Mouse (Mus musculus): ENCODE data around the gene Kdm5b. TPM values are rescaled to one million over a fixed set of nuclear protein-coding genes. Genes with fewer than 3 reads are reported as not detected.

The Kdm5b gene
- polyA plus RNA-seq, 1 experiment from 2014 or later = 84.4 TPM

GRCm38 (mm10) chr1:134563726-134564125, 3.8 kb downstream of the Kdm5b start:
- no peak overlapping the region for H3K4me3 ChIP-seq (ENCODE audit: low read depth, low read length)
- H3K9me3 ChIP-seq (ENCODE audit: control insufficient read depth, low read length) = no peaks in the 10 kb centered on the region
- ATAC-seq (replicated peaks; ENCODE audit: low FRiP score) (no peak), DNase-seq (ENCODE audit: low spot score) (no peak)
- H3K36me3 ChIP-seq (ENCODE audit: control insufficient read depth, insufficient read depth, low read length) = no peaks in the 10 kb centered on the region
- no peak overlapping the region for H3K27ac ChIP-seq (ENCODE audit: low read depth, low read length)
- H3K4me2 ChIP-seq (ENCODE audit: low read depth, low read length, severe bottlenecking) = no peak overlapping the region
- H3K27me3 ChIP-seq (ENCODE audit: control insufficient read depth, insufficient read depth, low read length) = no peaks in the 10 kb centered on the region
- no peaks in the 10 kb centered on the region; the same call in 1 of the 2 replicates for H3K4me1 ChIP-seq (replicated peaks; ENCODE audit: control insufficient read depth, insufficient read depth, low read length)
- WGBS = 86% methylated on average over 3 of the region's 3 CpGs
- H3K9ac ChIP-seq (ENCODE audit: low read length) = no peak overlapping the region

DNA sequence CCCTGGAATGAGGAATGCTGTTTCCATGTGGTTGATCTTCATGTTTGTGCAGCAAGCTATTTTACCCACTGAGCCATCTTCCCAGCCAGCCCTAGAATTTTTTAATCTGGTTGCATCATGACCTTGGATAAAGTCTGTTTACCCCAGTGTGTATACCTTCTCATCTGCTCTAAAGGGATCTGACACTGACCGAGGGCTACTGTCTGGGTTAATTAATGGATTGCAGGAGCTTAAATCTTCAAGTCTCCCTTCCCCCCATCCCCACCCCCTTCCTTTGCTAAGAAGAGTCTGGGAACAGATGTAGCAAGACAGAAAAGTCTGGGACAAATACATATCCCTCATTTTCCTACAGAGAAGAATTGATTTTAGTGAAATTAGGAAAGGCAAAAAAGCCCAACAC, 7.5 kb downstream of the Kdm5b start:
- Histone ChIP-seq H3K9me3 (ENCODE audit: control insufficient read depth, low read length) (no peaks in the 10 kb centered on the region), H3K4me2 (ENCODE audit: low read depth, low read length, severe bottlenecking) (no peak overlapping the region), H3K36me3 (ENCODE audit: control insufficient read depth, insufficient read depth, low read length) (no peaks in the 10 kb centered on the region), H3K9ac (ENCODE audit: low read length) (no peak overlapping the region), H3K27me3 (ENCODE audit: control insufficient read depth, insufficient read depth, low read length) (no peaks in the 10 kb centered on the region), H3K4me1 (replicated peaks; ENCODE audit: control insufficient read depth, insufficient read depth, low read length) (no peaks in the 10 kb centered on the region; the same call in 1 of the 2 replicates), H3K27ac (ENCODE audit: low read depth, low read length) (no peak overlapping the region), H3K4me3 (ENCODE audit: low read depth, low read length) (no peak overlapping the region)
- DNase-seq (ENCODE audit: low spot score) (no peak), ATAC-seq (replicated peaks; ENCODE audit: low FRiP score) (no peak)
- 52% methylated on average over 1 of the region's 1 CpGs for WGBS

GRCm38 (mm10) chr1:134570171-134570570, 10.2 kb downstream of the Kdm5b start:
- Histone ChIP-seq H3K36me3 (ENCODE audit: control insufficient read depth, insufficient read depth, low read length) (no peaks in the 10 kb centered on the region), H3K4me2 (ENCODE audit: low read depth, low read length, severe bottlenecking) (no peak overlapping the region), H3K4me3 (ENCODE audit: low read depth, low read length) (no peak overlapping the region), H3K27ac (ENCODE audit: low read depth, low read length) (no peak overlapping the region), H3K4me1 (replicated peaks; ENCODE audit: control insufficient read depth, insufficient read depth, low read length) (no peaks in the 10 kb centered on the region), H3K9me3 (ENCODE audit: control insufficient read depth, low read length) (no peaks in the 10 kb centered on the region), H3K9ac (ENCODE audit: low read length) (no peak overlapping the region), H3K27me3 (ENCODE audit: control insufficient read depth, insufficient read depth, low read length) (no peaks in the 10 kb centered on the region)
- ATAC-seq (replicated peaks; ENCODE audit: low FRiP score) = no peak
- 92% methylated on average over 9 of the region's 9 CpGs for WGBS
- no peak for DNase-seq (ENCODE audit: low spot score)

GRCm38 (mm10) chr1:134570631-134571030, 10.7 kb downstream of the Kdm5b start:
- Histone ChIP-seq H3K9me3 (ENCODE audit: control insufficient read depth, low read length) (no peaks in the 10 kb centered on the region), H3K27me3 (ENCODE audit: control insufficient read depth, insufficient read depth, low read length) (no peaks in the 10 kb centered on the region)

DNA sequence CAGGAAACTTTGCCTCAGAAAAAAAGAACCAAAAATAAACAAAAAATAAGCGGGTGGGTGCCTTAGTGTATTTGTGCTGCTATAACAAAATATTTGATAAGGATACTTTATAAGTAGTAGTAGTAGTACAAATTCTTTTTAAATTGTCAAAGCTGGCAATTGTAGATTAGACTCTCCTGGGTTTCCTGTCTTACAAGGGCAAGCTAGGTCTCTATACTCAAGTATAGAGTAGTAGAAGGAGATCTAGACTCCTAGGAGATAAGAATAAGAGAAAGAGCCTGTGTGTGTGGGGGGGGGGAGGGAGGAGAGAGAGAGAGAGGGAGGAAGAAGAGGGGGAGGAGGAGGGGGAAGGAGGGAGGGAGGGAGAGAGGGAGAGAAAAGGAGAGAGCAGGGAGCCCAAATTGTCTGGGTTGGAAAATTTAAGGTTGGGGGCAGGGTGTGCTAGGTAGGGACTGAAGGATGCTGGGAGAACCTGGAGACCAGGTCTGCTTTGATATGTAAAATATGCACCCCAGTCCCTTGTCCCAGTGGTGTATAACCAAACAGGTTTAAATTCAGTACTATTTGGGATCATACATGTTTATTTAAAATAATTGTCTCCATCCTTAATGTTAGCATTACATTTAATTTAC, 13.4 kb downstream of the Kdm5b start:
- Histone ChIP-seq H3K9me3 (ENCODE audit: control insufficient read depth, low read length) (no peaks in the 10 kb centered on the region), H3K27me3 (ENCODE audit: control insufficient read depth, insufficient read depth, low read length) (no peaks in the 10 kb centered on the region), H3K36me3 (ENCODE audit: control insufficient read depth, insufficient read depth, low read length) (no peaks in the 10 kb centered on the region), H3K27ac (ENCODE audit: low read depth, low read length) (no peak overlapping the region), H3K9ac (ENCODE audit: low read length) (no peak overlapping the region), H3K4me3 (ENCODE audit: low read depth, low read length) (no peak overlapping the region), H3K4me2 (ENCODE audit: low read depth, low read length, severe bottlenecking) (no peak overlapping the region), H3K4me1 (replicated peaks; ENCODE audit: control insufficient read depth, insufficient read depth, low read length) (no peaks in the 10 kb centered on the region)
- 87% methylated on average over 1 of the region's 1 CpGs for WGBS
- ATAC-seq (replicated peaks; ENCODE audit: low FRiP score) = no peak
- no peak for DNase-seq (ENCODE audit: low spot score)

More at GRCm38 (mm10) chr1:134570631-134571030, 10.7 kb downstream of the Kdm5b start:
- no peak for DNase-seq (ENCODE audit: low spot score)
- Histone ChIP-seq H3K36me3 (ENCODE audit: control insufficient read depth, insufficient read depth, low read length) (no peaks in the 10 kb centered on the region), H3K4me1 (replicated peaks; ENCODE audit: control insufficient read depth, insufficient read depth, low read length) (no peaks in the 10 kb centered on the region), H3K4me2 (ENCODE audit: low read depth, low read length, severe bottlenecking) (no peak overlapping the region), H3K4me3 (ENCODE audit: low read depth, low read length) (no peak overlapping the region), H3K9ac (ENCODE audit: low read length) (no peak overlapping the region), H3K27ac (ENCODE audit: low read depth, low read length) (no peak overlapping the region)
- no peak for ATAC-seq (replicated peaks; ENCODE audit: low FRiP score)
- WGBS = 59% methylated on average over 3 of the region's 3 CpGs

DNA sequence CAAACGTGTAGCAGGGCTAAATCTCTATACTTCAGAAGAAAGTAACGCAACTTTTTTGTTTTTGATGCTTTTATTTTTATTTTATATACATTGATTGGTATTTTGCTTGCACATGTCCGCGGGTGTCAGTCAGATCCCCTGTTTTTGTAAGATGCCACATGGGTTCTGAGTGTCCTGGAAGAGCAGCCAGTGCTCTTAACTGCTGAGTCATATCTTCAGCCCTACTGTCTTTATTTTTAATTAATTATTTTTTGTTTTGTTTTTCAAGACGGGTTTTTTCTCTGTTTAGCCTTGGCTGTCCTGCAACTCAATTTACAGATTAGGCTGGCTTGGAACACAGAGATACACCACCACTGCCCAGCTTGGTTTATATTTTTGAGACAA, 14.0 kb downstream of the Kdm5b start:
- DNase-seq (ENCODE audit: low spot score) = no peak
- no peak for ATAC-seq (replicated peaks; ENCODE audit: low FRiP score)
- Histone ChIP-seq H3K4me3 (ENCODE audit: low read depth, low read length) (no peak overlapping the region), H3K9me3 (ENCODE audit: control insufficient read depth, low read length) (no peaks in the 10 kb centered on the region), H3K9ac (ENCODE audit: low read length) (no peak overlapping the region), H3K4me2 (ENCODE audit: low read depth, low read length, severe bottlenecking) (no peak overlapping the region), H3K36me3 (ENCODE audit: control insufficient read depth, insufficient read depth, low read length) (no peaks in the 10 kb centered on the region), H3K27ac (ENCODE audit: low read depth, low read length) (no peak overlapping the region), H3K4me1 (replicated peaks; ENCODE audit: control insufficient read depth, insufficient read depth, low read length) (no peaks in the 10 kb centered on the region), H3K27me3 (ENCODE audit: control insufficient read depth, insufficient read depth, low read length) (no peaks in the 10 kb centered on the region)
- WGBS = 85% methylated on average over 5 of the region's 5 CpGs

DNA sequence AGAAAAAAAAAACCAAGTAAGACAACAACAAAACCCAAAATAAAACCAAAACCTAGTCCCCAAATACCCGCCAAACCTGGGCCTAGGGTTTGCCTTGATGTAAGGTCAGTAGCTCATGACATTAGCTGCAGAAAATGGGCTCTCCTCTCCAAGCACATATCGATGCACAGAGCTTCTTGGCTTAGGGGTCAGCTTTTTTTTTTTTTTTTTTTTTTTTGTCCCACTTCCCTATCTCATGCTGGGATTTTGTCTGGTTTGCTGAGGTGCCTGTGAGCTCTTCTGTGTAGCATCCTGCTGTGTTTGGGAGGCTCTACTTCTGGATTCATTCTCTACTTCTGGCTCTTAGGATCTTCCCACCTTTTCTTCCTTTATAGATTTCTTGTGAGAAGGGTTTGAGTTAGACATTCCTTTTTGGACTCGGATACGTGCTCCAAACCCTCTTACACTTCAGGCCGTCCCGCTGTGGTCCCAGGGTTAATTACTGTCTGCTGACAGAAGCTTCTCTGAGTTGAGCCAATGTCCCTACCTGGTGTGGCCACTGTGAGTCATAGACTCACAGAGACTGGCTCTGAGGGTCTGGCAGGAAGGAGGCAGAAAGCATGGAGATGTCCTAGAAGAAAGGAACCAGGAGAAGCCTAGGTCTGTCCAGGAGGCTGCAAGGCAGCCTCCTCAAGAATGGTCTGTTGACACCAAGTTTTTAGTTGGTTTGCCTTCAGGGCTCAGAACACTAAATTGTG, 17.6 kb downstream of the Kdm5b start:
- no peak overlapping the region for H3K9ac ChIP-seq (ENCODE audit: low read length)
- DNase-seq (ENCODE audit: low spot score) = no peak
- no peaks in the 10 kb centered on the region for H3K27me3 ChIP-seq (ENCODE audit: control insufficient read depth, insufficient read depth, low read length)

DNA sequence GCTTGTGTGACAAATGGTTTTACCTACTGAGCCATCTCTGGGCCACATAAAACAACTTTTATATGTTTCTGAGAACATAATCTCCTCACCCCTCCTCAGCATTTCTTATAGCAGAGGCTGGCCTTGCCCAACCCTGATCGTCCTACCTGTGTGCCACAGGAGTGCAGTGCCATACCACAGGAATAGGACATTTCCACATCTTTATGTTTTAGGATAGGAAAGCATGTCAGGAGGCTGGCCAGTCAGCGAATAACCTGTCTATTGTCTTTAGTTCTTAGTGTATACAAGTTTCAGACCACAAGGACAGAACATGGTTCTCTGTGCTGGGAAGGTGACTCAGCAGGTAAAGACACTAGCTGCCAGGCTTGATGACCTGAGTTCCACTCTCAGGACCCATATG, 20.8 kb downstream of the Kdm5b start:
- ATAC-seq (replicated peaks; ENCODE audit: low FRiP score) = no peak
- Histone ChIP-seq H3K9ac (ENCODE audit: low read length) (no peak overlapping the region), H3K4me3 (ENCODE audit: low read depth, low read length) (no peak overlapping the region), H3K36me3 (ENCODE audit: control insufficient read depth, insufficient read depth, low read length) (peaks cover 4% of the 10 kb centered on the region; the same call in 1 of the 2 replicates), H3K4me2 (ENCODE audit: low read depth, low read length, severe bottlenecking) (no peak overlapping the region), H3K27ac (ENCODE audit: low read depth, low read length) (no peak overlapping the region), H3K4me1 (replicated peaks; ENCODE audit: control insufficient read depth, insufficient read depth, low read length) (no peaks in the 10 kb centered on the region), H3K9me3 (ENCODE audit: control insufficient read depth, low read length) (no peaks in the 10 kb centered on the region), H3K27me3 (ENCODE audit: control insufficient read depth, insufficient read depth, low read length) (no peaks in the 10 kb centered on the region)
- WGBS = 93% methylated on average over 2 of the region's 2 CpGs
- DNase-seq (ENCODE audit: low spot score) = no peak

More for the DNA sequence above, 17.6 kb downstream of the Kdm5b start:
- H3K9me3 ChIP-seq (ENCODE audit: control insufficient read depth, low read length) = no peaks in the 10 kb centered on the region
- no peaks in the 10 kb centered on the region for H3K36me3 ChIP-seq (ENCODE audit: control insufficient read depth, insufficient read depth, low read length)
- ATAC-seq (replicated peaks; ENCODE audit: low FRiP score) = no peak
- H3K4me2 ChIP-seq (ENCODE audit: low read depth, low read length, severe bottlenecking) = no peak overlapping the region
- H3K4me1 ChIP-seq (replicated peaks; ENCODE audit: control insufficient read depth, insufficient read depth, low read length) = no peaks in the 10 kb centered on the region
- 81% methylated on average over 6 of the region's 6 CpGs for WGBS
- H3K4me3 ChIP-seq (ENCODE audit: low read depth, low read length) = no peak overlapping the region
- H3K27ac ChIP-seq (ENCODE audit: low read depth, low read length) = no peak overlapping the region

DNA sequence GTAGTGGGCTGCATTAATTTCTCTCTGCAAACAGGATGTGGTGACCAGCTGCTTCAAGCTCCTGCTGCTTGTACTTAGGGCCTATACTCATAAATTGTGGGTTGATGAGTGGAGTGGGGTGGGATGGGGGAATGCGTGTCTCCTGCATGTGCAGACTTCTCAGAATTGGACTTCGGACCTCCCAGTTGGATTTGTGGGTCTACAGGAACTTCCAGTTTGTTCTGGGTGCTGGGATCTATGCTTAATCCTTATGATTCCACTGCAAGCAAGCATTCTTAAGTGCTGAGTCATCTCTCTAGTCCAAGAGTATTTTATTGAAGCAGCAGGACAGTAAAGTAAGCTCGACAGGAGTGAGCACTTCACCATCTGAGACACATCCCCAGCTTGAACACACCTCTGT, 23.6 kb downstream of the Kdm5b start:
- H3K4me1 ChIP-seq (replicated peaks; ENCODE audit: control insufficient read depth, insufficient read depth, low read length) = no peaks in the 10 kb centered on the region
- peaks cover 6% of the 10 kb centered on the region; the same call in 1 of the 2 replicates for H3K36me3 ChIP-seq (ENCODE audit: control insufficient read depth, insufficient read depth, low read length)
- no peaks in the 10 kb centered on the region for H3K27me3 ChIP-seq (ENCODE audit: control insufficient read depth, insufficient read depth, low read length)
- no peak for ATAC-seq (replicated peaks; ENCODE audit: low FRiP score)
- no peak for DNase-seq (ENCODE audit: low spot score)
- H3K27ac ChIP-seq (ENCODE audit: low read depth, low read length) = no peak overlapping the region
- H3K9ac ChIP-seq (ENCODE audit: low read length) = no peak overlapping the region
- no peak overlapping the region for H3K4me3 ChIP-seq (ENCODE audit: low read depth, low read length)
- 87% methylated on average over 3 of the region's 3 CpGs for WGBS
- H3K9me3 ChIP-seq (ENCODE audit: control insufficient read depth, low read length) = no peaks in the 10 kb centered on the region
- H3K4me2 ChIP-seq (ENCODE audit: low read depth, low read length, severe bottlenecking) = no peak overlapping the region

Data from forebrain, embryonic 11.5 days (tissue).